8 mouse cellular contexts compared by ENCODE assay signal in genomic region chr17:26601926-26602325, GRCm38 (mm10). TPM values are rescaled to one million over a fixed set of nuclear protein-coding genes. Genes with fewer than 3 reads are reported as not detected.
DNase-seq lines count a peak whose midpoint lies in the region; ATAC-seq and TF ChIP-seq lines count a peak whose summit lies in the region.

No protein-coding gene starts in this region.

- no peak for ATAC-seq in hindbrain, embryonic 15.5 days (ENCODE audit: low FRiP score, low read depth)
- ATAC-seq in midbrain, postnatal 0 days (ENCODE audit: low FRiP score): no peak

- WGBS in liver, adult 2 months: 25% methylated on average over 6 of the region's 6 CpGs
- WGBS in embryonic facial prominence, embryonic 10.5 days: 57% methylated on average over 6 of the region's 6 CpGs
- 40% methylated on average over 6 of the region's 6 CpGs for WGBS in hindbrain, embryonic 15.5 days
- WGBS in midbrain, postnatal 0 days: 49% methylated on average over 6 of the region's 6 CpGs

- H3K4me2 ChIP-seq in hindbrain, embryonic 15.5 days: no peak overlapping the region
- H3K4me2 ChIP-seq in midbrain, postnatal 0 days (ENCODE audit: low read depth, low read length, poor library complexity, severe bottlenecking): no peak overlapping the region

- H3K79me2 ChIP-seq in liver, adult 2 months (ENCODE audit: control insufficient read depth, insufficient read depth, low read length): peaks cover 34% of the 10 kb centered on the region; the same call in 1 of the 2 replicates

- H3K36me3 ChIP-seq in liver, adult 2 months (ENCODE audit: control insufficient read depth, insufficient read depth, low read length): no peaks in the 10 kb centered on the region
- peaks cover 39% of the 10 kb centered on the region for H3K36me3 ChIP-seq in embryonic facial prominence, embryonic 10.5 days (replicated peaks)
- no peaks in the 10 kb centered on the region for H3K36me3 ChIP-seq in hindbrain, embryonic 15.5 days
- no peaks in the 10 kb centered on the region for H3K36me3 ChIP-seq in midbrain, postnatal 0 days (ENCODE audit: insufficient read depth, low read length)

- no peak overlapping the region for H3K4me3 ChIP-seq in liver, adult 2 months (ENCODE audit: insufficient read depth, low read depth, low read length)
- no peak overlapping the region for H3K4me3 ChIP-seq in embryonic facial prominence, embryonic 10.5 days
- no peak overlapping the region for H3K4me3 ChIP-seq in hindbrain, embryonic 15.5 days
- no peak overlapping the region for H3K4me3 ChIP-seq in midbrain, postnatal 0 days (ENCODE audit: low read depth, low read length)

- H3K9ac ChIP-seq in liver, adult 2 months (ENCODE audit: low read depth, low read length): 0 out of 2 replicates have a peak overlapping the region, but pooled peaks have one; percentile 10
- no peak overlapping the region for H3K9ac ChIP-seq in hindbrain, embryonic 15.5 days
- no peak overlapping the region for H3K9ac ChIP-seq in midbrain, postnatal 0 days (replicated peaks; ENCODE audit: low read length, poor library complexity, severe bottlenecking)

- TF ChIP-seq POLR2A in liver, adult 2 months (IDR thresholded peaks at IDR 0.05; ENCODE audit: extremely low read depth, insufficient read depth, low read length): no peak

- no peaks in the 10 kb centered on the region for H3K27me3 ChIP-seq in liver, adult 2 months (ENCODE audit: control insufficient read depth, insufficient read depth, low read length)
- no peaks in the 10 kb centered on the region for H3K27me3 ChIP-seq in embryonic facial prominence, embryonic 10.5 days (replicated peaks; ENCODE audit: low read depth, poor library complexity, severe bottlenecking)
- H3K27me3 ChIP-seq in hindbrain, embryonic 15.5 days: no peaks in the 10 kb centered on the region
- H3K27me3 ChIP-seq in midbrain, postnatal 0 days (ENCODE audit: insufficient read depth, low read length): no peaks in the 10 kb centered on the region

- H3K27ac ChIP-seq in liver, adult 2 months (replicated peaks; ENCODE audit: insufficient read depth, low read depth, low read length): peak overlapping the region; percentile 71
- H3K27ac ChIP-seq in embryonic facial prominence, embryonic 10.5 days (replicated peaks): peak overlapping the region; percentile 61; the same call in 1 of the 2 replicates
- peak overlapping the region; percentile 58 for H3K27ac ChIP-seq in hindbrain, embryonic 15.5 days (replicated peaks)
- H3K27ac ChIP-seq in midbrain, postnatal 0 days (ENCODE audit: low read depth, low read length): peak overlapping the region; percentile 20; the same call in 1 of the 2 replicates

- no peak for TF ChIP-seq CTCF in liver, adult 2 months (IDR thresholded peaks at IDR 0.05; ENCODE audit: low read depth, low read length)
- TF ChIP-seq CTCF in midbrain, postnatal 0 days (IDR thresholded peaks at IDR 0.05): no peak

- DNase-seq in liver, adult 2 months (ENCODE audit: extremely low read depth, low read depth, low spot score): peak; percentile 85
- no peak for DNase-seq in liver
- DNase-seq in embryonic facial prominence, embryonic 10.5 days (ENCODE audit: low spot score): no peak
- no peak for DNase-seq in midbrain, postnatal 0 days (ENCODE audit: low spot score)
- DNase-seq in left cerebral cortex, adult 9 months (ENCODE audit: low spot score in 2 of 2): no peak
- no peak for DNase-seq in ovary, postnatal 10 days (ENCODE audit: low spot score)
- no peak for DNase-seq in kidney, adult 11 months

- H3K9me3 ChIP-seq in embryonic facial prominence, embryonic 10.5 days: no peaks in the 10 kb centered on the region
- H3K9me3 ChIP-seq in hindbrain, embryonic 15.5 days: no peaks in the 10 kb centered on the region
- no peaks in the 10 kb centered on the region for H3K9me3 ChIP-seq in midbrain, postnatal 0 days (ENCODE audit: low read length)

- peaks cover 37% of the 10 kb centered on the region for H3K4me1 ChIP-seq in liver, adult 2 months (ENCODE audit: control insufficient read depth, insufficient read depth, low read length)
- H3K4me1 ChIP-seq in embryonic facial prominence, embryonic 10.5 days: peaks cover 26% of the 10 kb centered on the region
- H3K4me1 ChIP-seq in hindbrain, embryonic 15.5 days (replicated peaks): peaks cover 30% of the 10 kb centered on the region
- H3K4me1 ChIP-seq in midbrain, postnatal 0 days (ENCODE audit: insufficient read depth, low read length): peaks cover 9% of the 10 kb centered on the region; the same call in 1 of the 2 replicates

RNA-seq across cellular contexts. Expression of gene Dusp1, which starts 40.0 kb away (rescaled TPM):
- total RNA-seq in liver, adult 2 months (2014; rRNA removed): 10.5 and 10.7 TPM in 2 replicates
- 22.2 and 40.0 TPM in 2 replicates for polyA plus RNA-seq in liver, adult 2 months (2012; rRNA removed)
- polyA plus RNA-seq in embryonic facial prominence, embryonic 10.5 days (2016; fragmentation: Nextera tagmentation; extraction: Ambion mirVana): 22.5 and 23.3 TPM in 2 replicates
- polyA plus RNA-seq in hindbrain, embryonic 15.5 days (2015; fragmentation: Nextera tagmentation; extraction: Ambion mirVana): 27.7 and 34.6 TPM in 2 replicates
- total RNA-seq in midbrain, postnatal 0 days (2014; rRNA removed): 42.0 and 46.8 TPM in 2 replicates
- 25.5 and 26.0 TPM in 2 replicates for polyA plus RNA-seq in midbrain, postnatal 0 days (2015; fragmentation: Nextera tagmentation; extraction: Ambion mirVana)

RNA-seq across cellular contexts. Expression of gene Ergic1, which starts 40.6 kb away (rescaled TPM):
- total RNA-seq in liver, adult 2 months (2014; rRNA removed): 30.7 and 34.6 TPM in 2 replicates
- polyA plus RNA-seq in liver, adult 2 months (2012; rRNA removed): 93.3 and 106 TPM in 2 replicates
- 107 and 109 TPM in 2 replicates for polyA plus RNA-seq in embryonic facial prominence, embryonic 10.5 days (2016; fragmentation: Nextera tagmentation; extraction: Ambion mirVana)
- polyA plus RNA-seq in hindbrain, embryonic 15.5 days (2015; fragmentation: Nextera tagmentation; extraction: Ambion mirVana): 91.3 and 97.3 TPM in 2 replicates
- 202 and 216 TPM in 2 replicates for total RNA-seq in midbrain, postnatal 0 days (2014; rRNA removed)
- 99.6 and 103 TPM in 2 replicates for polyA plus RNA-seq in midbrain, postnatal 0 days (2015; fragmentation: Nextera tagmentation; extraction: Ambion mirVana)

Comparison
In these comparisons a context has a peak if more than half of its experiments do, and no peak if none do; other contexts are left out.
1. H3K27ac ChIP-seq: peak in every context shown above with its lines; median percentile 71 in liver, adult 2 months; 61 in embryonic facial prominence, embryonic 10.5 days; 58 in hindbrain, embryonic 15.5 days; 20 in midbrain, postnatal 0 days.